Mouse (Mus musculus) intestine, embryonic 14.5 days (tissue): ENCODE results near the gene Ifitm2. TPM values are rescaled to one million over a fixed set of nuclear protein-coding genes. Genes with fewer than 3 reads are reported as not detected.

ENCODE experiments used
- ATAC-seq: fragments of 200-750 bp; cut with Nextera tagmentation; replicated peaks from 2 replicates; pipeline ENCODE4 v1.8.0; 2017; ENCODE audit warnings: low read depth, moderate number of reproducible peaks, moderate TSS enrichment, moderate library complexity; ENCODE audit not compliant: low FRiP score, low TSS enrichment
- DNase-seq: peaks from one replicate; pipeline ENCODE4 v3.0.0-alpha.2; 2018; ENCODE audit warnings: low spot score
- H3K27ac ChIP-seq: fragments of 300-500 bp; sonication (generic); 2 replicates; pipeline ENCODE4 v1.5.1; 2014; ENCODE audit warnings: low read depth, mild to moderate bottlenecking, control low read depth
- H3K27me3 ChIP-seq: fragments of 300-500 bp; sonication (generic); replicated peaks from 2 replicates; pipeline ENCODE4 v1.6.1; 2014; ENCODE audit warnings: low read length, control low read depth; ENCODE audit not compliant: control insufficient read depth, insufficient read depth
- H3K36me3 ChIP-seq: fragments of 300-500 bp; sonication (generic); 2 replicates; pipeline ENCODE4 v1.6.1; 2014; ENCODE audit warnings: low read length, control low read depth; ENCODE audit not compliant: control insufficient read depth, insufficient read depth
- H3K4me1 ChIP-seq: fragments of 300-500 bp; sonication (generic); replicated peaks from 2 replicates; pipeline ENCODE4 v1.6.1; 2014; ENCODE audit warnings: low read length, control low read depth, mixed read lengths; ENCODE audit not compliant: control insufficient read depth, insufficient read depth
- H3K4me2 ChIP-seq: fragments of 300-500 bp; sonication (generic); 2 replicates; pipeline ENCODE4 v1.6.1; 2014; ENCODE audit warnings: low read length
- H3K4me3 ChIP-seq: fragments of 300-500 bp; sonication (generic); 2 replicates; pipeline ENCODE4 v1.5.1; 2014; ENCODE audit warnings: low read depth, low read length, control low read depth, mixed read lengths
- H3K9ac ChIP-seq: fragments of 300-500 bp; sonication (generic); 2 replicates; pipeline ENCODE4 v1.6.1; 2014; ENCODE audit warnings: mild to moderate bottlenecking, low read length
- H3K9me3 ChIP-seq: fragments of 300-500 bp; sonication (generic); 2 replicates; pipeline ENCODE4 v1.6.1; 2016; ENCODE audit warnings: low read length, control low read depth; ENCODE audit not compliant: control insufficient read depth
- WGBS: fragments of 180-500 bp; shearing (Covaris S2); extraction: QIAGEN DNeasy Blood & Tissue Kit; methylation state at CpG from one replicate; pipeline ENCODE4 v1.1.7; 2014; 5-methylcytosine and 5-hydroxymethylcytosine counted together
- polyA plus RNA-seq: library from polyadenylated mRNA; unstranded; fragments of >200 nt; fragmentation: Nextera tagmentation; extraction: Ambion mirVana; gene quantifications from 2 replicates; pipeline ENCODE4 v1.2.1, GENCODE M21; 2014

Gene Ifitm2
- polyA plus RNA-seq, 1 experiment from 2014 or later: 1,676 TPM

GRCm38 (mm10) chr7:140951765-140952164, 4.0 kb downstream of the Ifitm2 start:
- H3K4me1 ChIP-seq: peaks cover 48% of the 10 kb centered on the region
- ATAC-seq (no peak), DNase-seq (no peak)
- no peak overlapping the region for H3K9ac ChIP-seq
- H3K4me2 ChIP-seq: no peak overlapping the region
- no peak overlapping the region for H3K4me3 ChIP-seq
- no peaks in the 10 kb centered on the region for H3K9me3 ChIP-seq
- H3K27me3 ChIP-seq: no peaks in the 10 kb centered on the region
- no peak overlapping the region for H3K27ac ChIP-seq
- WGBS: 70% methylated on average over 6 of the region's 6 CpGs
- peaks cover 36% of the 10 kb centered on the region for H3K36me3 ChIP-seq

DNA sequence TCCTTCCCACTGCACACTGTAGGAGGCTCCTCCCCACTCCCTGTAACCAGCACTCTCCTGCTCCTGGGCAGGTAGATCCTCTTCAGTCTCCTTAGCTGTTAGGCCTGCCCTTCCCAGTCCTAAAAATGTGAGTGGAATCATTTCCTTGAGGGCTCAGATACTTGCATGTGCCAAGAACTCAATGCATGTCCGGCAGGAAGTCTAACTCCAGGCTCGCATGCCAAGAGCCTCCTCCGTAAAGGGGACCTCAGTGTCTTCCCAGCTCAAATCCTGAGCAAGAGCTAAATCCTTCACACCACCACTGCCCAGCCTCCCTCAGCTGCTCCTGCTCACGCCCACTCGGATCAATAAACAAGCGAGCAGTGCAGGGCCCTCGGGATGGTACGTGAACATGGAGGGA, 4.7 kb downstream of the Ifitm2 start:
- H3K27ac ChIP-seq: no peak overlapping the region
- H3K27me3 ChIP-seq: no peaks in the 10 kb centered on the region
- DNase-seq: no peak
- no peak for ATAC-seq
- H3K9ac ChIP-seq: no peak overlapping the region
- no peak overlapping the region for H3K4me2 ChIP-seq
- peaks cover 41% of the 10 kb centered on the region for H3K4me1 ChIP-seq
- WGBS: 32% methylated on average over 8 of the region's 8 CpGs
- H3K9me3 ChIP-seq: no peaks in the 10 kb centered on the region
- H3K4me3 ChIP-seq: no peak overlapping the region
- H3K36me3 ChIP-seq: peaks cover 41% of the 10 kb centered on the region

DNA sequence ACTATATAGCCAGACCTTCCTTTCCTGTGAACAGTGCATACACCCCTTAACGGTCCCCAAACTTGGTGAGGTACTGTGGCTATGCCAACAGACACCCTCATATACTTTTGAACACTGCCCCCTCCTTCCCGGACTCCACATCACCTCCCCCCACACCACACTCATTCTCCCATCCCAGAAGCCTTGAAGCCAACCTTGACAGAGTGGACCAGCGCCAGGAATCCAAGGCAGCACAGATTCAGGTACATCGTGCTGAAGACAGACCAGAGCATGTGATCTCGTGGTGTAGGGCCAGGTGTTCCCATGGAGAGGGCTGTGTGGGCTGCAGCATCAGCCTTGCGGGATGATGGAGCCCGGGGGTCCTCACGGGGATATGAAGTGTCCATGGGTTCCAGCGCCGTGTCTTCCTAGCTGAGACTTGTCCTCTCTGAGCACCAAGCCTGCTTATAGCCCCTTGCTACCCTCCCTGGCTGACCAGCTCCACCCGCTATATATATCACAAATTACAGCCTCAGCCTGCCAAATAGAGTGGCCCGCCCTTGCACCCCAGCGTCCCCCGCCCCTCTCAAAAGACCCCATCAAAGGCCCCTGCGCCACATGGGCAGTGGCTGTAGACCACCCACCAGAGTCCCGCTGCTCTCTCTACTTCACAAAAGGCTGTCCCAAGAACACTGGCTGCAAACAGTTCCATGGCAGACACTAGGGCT, 5.8 kb downstream of the Ifitm2 start, which contains the start of gene Ifitm5:
Gene Ifitm5, minus strand, starts transcription at position 468 of the 707 bp plus-strand sequence.
- peaks cover 52% of the 10 kb centered on the region for H3K36me3 ChIP-seq
- no peaks in the 10 kb centered on the region for H3K9me3 ChIP-seq
- no peaks in the 10 kb centered on the region for H3K27me3 ChIP-seq
- no peak for DNase-seq
- no peak within 1 kb of the TSS for H3K4me3 ChIP-seq
- H3K4me2 ChIP-seq: no peak within 1 kb of the TSS
- no peak within 1 kb of the TSS for H3K9ac ChIP-seq
- peaks cover 40% of the 10 kb centered on the region for H3K4me1 ChIP-seq
- no peak for ATAC-seq
- H3K27ac ChIP-seq: no peak within 1 kb of the TSS
- WGBS: 77% methylated on average over 16 of the region's 16 CpGs

DNA sequence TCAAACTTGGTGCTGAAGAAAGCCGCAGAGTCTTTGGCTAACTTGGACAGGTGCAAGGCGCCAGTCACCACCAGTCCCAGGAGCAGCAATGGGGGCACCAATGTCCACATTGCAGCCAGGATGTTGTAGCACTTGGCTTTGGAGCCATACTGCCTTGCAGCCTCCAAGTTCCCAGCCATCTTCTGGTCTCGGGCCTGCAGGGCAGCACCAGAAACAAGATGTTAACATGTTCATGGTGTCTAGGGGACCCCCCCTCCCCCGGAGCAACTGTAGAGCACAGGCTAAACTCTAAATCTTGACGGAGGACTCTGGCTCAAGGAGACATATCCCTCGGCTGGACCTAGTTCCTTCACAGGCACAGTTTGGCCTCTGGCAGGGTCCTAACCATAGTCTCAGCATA, 6.5 kb downstream of the Ifitm2 start:
- Histone ChIP-seq H3K9ac (no peak overlapping the region), H3K9me3 (no peaks in the 10 kb centered on the region), H3K4me2 (no peak overlapping the region), H3K27ac (no peak overlapping the region), H3K27me3 (no peaks in the 10 kb centered on the region), H3K36me3 (peaks cover 56% of the 10 kb centered on the region), H3K4me1 (peaks cover 37% of the 10 kb centered on the region), H3K4me3 (no peak overlapping the region)
- WGBS: 83% methylated on average over 6 of the region's 6 CpGs
- ATAC-seq (no peak), DNase-seq (no peak)

DNA sequence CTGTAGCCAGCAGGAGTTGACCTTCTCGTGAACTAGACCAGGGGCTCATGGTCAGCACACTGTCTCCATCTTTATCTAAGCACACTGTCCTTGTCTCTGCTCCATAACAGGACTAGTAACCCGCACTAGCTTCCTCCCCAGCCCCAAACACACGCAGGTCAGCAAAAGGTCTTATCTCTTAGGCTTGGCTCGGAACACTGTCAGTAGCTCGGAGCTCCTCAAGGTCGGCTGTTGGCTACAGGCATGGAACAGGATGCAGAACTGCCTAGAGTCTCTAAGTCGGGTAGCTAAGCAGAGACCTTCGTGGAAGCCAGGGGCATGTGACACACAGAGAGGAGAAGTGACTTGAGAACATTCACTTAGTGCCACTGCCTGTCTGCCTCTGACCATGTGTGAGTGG, 7.6 kb downstream of the Ifitm2 start:
- no peak for ATAC-seq
- no peak overlapping the region for H3K27ac ChIP-seq
- no peak overlapping the region for H3K4me2 ChIP-seq
- peaks cover 30% of the 10 kb centered on the region for H3K4me1 ChIP-seq
- no peaks in the 10 kb centered on the region for H3K27me3 ChIP-seq
- H3K9me3 ChIP-seq: no peaks in the 10 kb centered on the region
- no peak for DNase-seq
- 74% methylated on average over 8 of the region's 8 CpGs for WGBS
- H3K4me3 ChIP-seq: no peak overlapping the region
- peaks cover 59% of the 10 kb centered on the region for H3K36me3 ChIP-seq
- no peak overlapping the region for H3K9ac ChIP-seq

- 59% methylated on average over 7 of the region's 7 CpGs for whole genome bisulfite sequencing
- Histone ChIP-seq H3K9ac (no peak overlapping the region), H3K27ac (no peak overlapping the region), H3K4me2 (no peak overlapping the region), H3K36me3 (peaks cover 55% of the 10 kb centered on the region), H3K27me3 (no peaks in the 10 kb centered on the region), H3K4me1 (peaks cover 33% of the 10 kb centered on the region), H3K9me3 (no peaks in the 10 kb centered on the region), H3K4me3 (no peak overlapping the region)
- ATAC-seq: no peak
- DNase-seq: no peak
Measured at GRCm38 (mm10) chr7:140946980-140947379, 8.8 kb downstream of the Ifitm2 start.

DNA sequence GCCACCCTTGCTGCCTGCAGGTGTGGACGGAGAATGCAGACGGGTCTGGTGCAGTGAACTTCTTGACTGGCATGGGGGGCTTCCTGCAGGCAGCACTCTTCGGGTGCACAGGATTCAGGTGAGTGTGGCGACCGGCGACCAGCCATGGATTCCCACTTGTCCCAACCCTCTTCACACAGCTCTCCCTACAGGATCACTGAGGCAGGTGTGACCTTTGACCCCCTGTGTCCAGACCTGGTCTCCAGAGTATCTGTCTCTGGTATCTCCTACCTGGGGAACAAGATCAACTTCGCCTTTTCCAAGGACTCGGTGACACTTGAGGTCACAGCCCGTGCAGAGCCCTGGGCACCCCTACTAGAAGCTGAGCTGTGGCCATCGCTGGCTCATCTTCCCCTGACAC, 9.5 kb downstream of the Ifitm2 start:
- DNase-seq: no peak
- H3K9me3 ChIP-seq: no peaks in the 10 kb centered on the region
- H3K4me3 ChIP-seq: no peak overlapping the region
- H3K27ac ChIP-seq: no peak overlapping the region
- H3K4me2 ChIP-seq: no peak overlapping the region
- no peak overlapping the region for H3K9ac ChIP-seq
- WGBS: 93% methylated on average over 10 of the region's 10 CpGs
- peaks cover 55% of the 10 kb centered on the region for H3K36me3 ChIP-seq
- H3K4me1 ChIP-seq: peaks cover 30% of the 10 kb centered on the region
- H3K27me3 ChIP-seq: no peaks in the 10 kb centered on the region
- no peak for ATAC-seq

DNA sequence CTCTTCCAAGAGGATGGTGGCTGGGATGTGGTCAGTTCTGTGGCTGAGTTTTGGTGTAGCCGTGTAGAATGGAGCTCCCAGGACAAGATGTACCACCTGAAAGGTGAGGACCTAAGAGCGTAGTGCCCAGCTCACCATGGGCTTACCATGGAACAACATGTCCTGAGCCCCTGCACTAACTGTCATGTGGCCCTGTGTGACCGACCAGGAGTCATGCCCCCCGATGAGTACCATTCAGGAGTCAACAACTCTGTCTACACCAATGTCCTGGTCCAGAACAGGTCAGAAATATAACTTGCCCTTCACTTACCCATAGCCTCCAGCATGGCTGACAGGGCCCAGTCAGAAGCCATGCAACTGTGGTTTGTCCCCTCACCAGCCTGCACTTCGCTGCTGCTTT, 10.5 kb downstream of the Ifitm2 start:
- H3K4me3 ChIP-seq: no peak overlapping the region
- H3K27ac ChIP-seq: no peak overlapping the region
- peaks cover 30% of the 10 kb centered on the region for H3K4me1 ChIP-seq
- no peaks in the 10 kb centered on the region for H3K27me3 ChIP-seq
- H3K4me2 ChIP-seq: no peak overlapping the region
- ATAC-seq: no peak
- no peak overlapping the region for H3K9ac ChIP-seq
- peaks cover 55% of the 10 kb centered on the region for H3K36me3 ChIP-seq
- WGBS: 91% methylated on average over 5 of the region's 5 CpGs
- H3K9me3 ChIP-seq: no peaks in the 10 kb centered on the region
- no peak for DNase-seq

- Histone ChIP-seq H3K27me3 (no peaks in the 10 kb centered on the region), H3K4me1 (peaks cover 35% of the 10 kb centered on the region), H3K4me3 (no peak overlapping the region), H3K9me3 (no peaks in the 10 kb centered on the region), H3K27ac (no peak overlapping the region), H3K36me3 (peaks cover 48% of the 10 kb centered on the region), H3K4me2 (no peak overlapping the region), H3K9ac (no peak overlapping the region)
- ATAC-seq (no peak), DNase-seq (no peak)
- 92% methylated on average over 7 of the region's 7 CpGs for WGBS
Measured at GRCm38 (mm10) chr7:140944236-140944635, 11.6 kb downstream of the Ifitm2 start.
